Mouse (Mus musculus) hindbrain, embryonic 11.5 days (tissue): ENCODE results near the gene Bhlhe23. TPM values are rescaled to one million over a fixed set of nuclear protein-coding genes. Genes with fewer than 3 reads are reported as not detected.

Experiments
- ATAC-seq: fragments of 200-750 bp; cut with Nextera tagmentation; 2 replicates; pipeline ENCODE4 v1.8.0; 2017; ENCODE audit warnings: mild to moderate bottlenecking, moderate TSS enrichment, moderate library complexity; ENCODE audit not compliant: low FRiP score
- DNase-seq: peaks from one replicate; pipeline ENCODE4 v3.0.0-alpha.2; 2015; ENCODE audit warnings: low spot score
- H3K27ac ChIP-seq: fragments of 300-500 bp; sonication (generic); 2 replicates; pipeline ENCODE4 v1.5.1; 2014; ENCODE audit warnings: mild to moderate bottlenecking, low read depth, low read length
- H3K27me3 ChIP-seq: fragments of 300-500 bp; sonication (generic); 2 replicates; pipeline ENCODE4 v1.6.1; 2014; ENCODE audit warnings: mild to moderate bottlenecking, low read length, moderate library complexity, mixed read lengths; ENCODE audit not compliant: control insufficient read depth, insufficient read depth
- H3K36me3 ChIP-seq: fragments of 300-500 bp; sonication (generic); 2 replicates; pipeline ENCODE4 v1.6.1; 2014; ENCODE audit warnings: mild to moderate bottlenecking, low read length, moderate library complexity, mixed read lengths; ENCODE audit not compliant: control insufficient read depth, insufficient read depth
- H3K4me1 ChIP-seq: fragments of 300-500 bp; sonication (generic); replicated peaks from 2 replicates; pipeline ENCODE4 v1.6.1; 2014; ENCODE audit warnings: low read length, mixed read lengths; ENCODE audit not compliant: control insufficient read depth, insufficient read depth
- H3K4me2 ChIP-seq: fragments of 300-500 bp; sonication (generic); replicated peaks from 2 replicates; pipeline ENCODE4 v1.6.1; 2014; ENCODE audit warnings: mild to moderate bottlenecking, low read depth, low read length
- H3K4me3 ChIP-seq: fragments of 300-500 bp; sonication (generic); 2 replicates; pipeline ENCODE4 v1.5.1; 2014; ENCODE audit warnings: low read depth, low read length
- H3K9ac ChIP-seq: fragments of 300-500 bp; sonication (generic); 2 replicates; pipeline ENCODE4 v1.6.1; 2014; ENCODE audit warnings: low read depth, low read length
- H3K9me3 ChIP-seq: fragments of 300-500 bp; sonication (generic); 2 replicates; pipeline ENCODE4 v1.6.1; 2016; ENCODE audit warnings: low read length; ENCODE audit not compliant: control insufficient read depth
- WGBS: fragments of 180-500 bp; shearing (Covaris S2); extraction: QIAGEN DNeasy Blood & Tissue Kit; methylation state at CpG from one replicate; pipeline ENCODE4 v1.1.7; 2014; 5-methylcytosine and 5-hydroxymethylcytosine counted together
- polyA plus RNA-seq: library from polyadenylated mRNA; unstranded; fragments of >200 nt; fragmentation: Nextera tagmentation; extraction: Ambion mirVana; gene quantifications from 2 replicates; pipeline ENCODE4 v1.2.1, GENCODE M21; 2014

Bhlhe23 gene
- polyA plus RNA-seq, 1 experiment from 2014 or later = 3.0 TPM

DNA sequence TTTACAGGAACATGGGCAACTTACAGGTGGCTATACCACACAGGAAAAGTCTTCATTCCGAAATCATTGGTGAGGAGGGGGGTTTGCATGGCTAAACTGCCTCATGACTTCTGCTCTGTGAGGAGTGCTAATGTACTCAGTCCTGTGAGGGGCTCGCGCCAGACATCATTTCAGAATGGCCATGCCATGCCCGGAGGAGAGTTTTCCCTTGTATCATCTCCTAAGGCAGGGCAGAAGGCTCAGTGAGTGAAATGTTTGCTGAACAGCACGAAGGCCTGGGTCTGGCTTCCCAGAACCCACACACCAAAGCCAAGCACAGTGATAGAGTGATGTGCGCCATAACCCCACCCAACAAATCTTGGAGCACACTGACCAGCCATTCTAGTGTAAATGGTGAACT is 33.9 kb downstream of the Bhlhe23 start:
- Histone ChIP-seq H3K9ac (no peak overlapping the region), H3K4me2 (no peak overlapping the region), H3K9me3 (no peaks in the 10 kb centered on the region), H3K36me3 (no peaks in the 10 kb centered on the region), H3K27ac (no peak overlapping the region), H3K4me1 (no peaks in the 10 kb centered on the region), H3K4me3 (no peak overlapping the region), H3K27me3 (no peaks in the 10 kb centered on the region)
- DNase-seq = no peak
- WGBS = 89% methylated on average over 6 of the region's 6 CpGs
- ATAC-seq = no peak

GRCm38 (mm10) chr2:180741421-180741820 is 35.3 kb downstream of the Bhlhe23 start:
- DNase-seq = no peak
- Histone ChIP-seq H3K4me2 (no peak overlapping the region), H3K9ac (no peak overlapping the region), H3K9me3 (no peaks in the 10 kb centered on the region), H3K4me3 (no peak overlapping the region), H3K4me1 (no peaks in the 10 kb centered on the region), H3K27me3 (no peaks in the 10 kb centered on the region), H3K36me3 (no peaks in the 10 kb centered on the region), H3K27ac (no peak overlapping the region)
- ATAC-seq = no peak
- WGBS = 76% methylated on average over 7 of the region's 7 CpGs

DNA sequence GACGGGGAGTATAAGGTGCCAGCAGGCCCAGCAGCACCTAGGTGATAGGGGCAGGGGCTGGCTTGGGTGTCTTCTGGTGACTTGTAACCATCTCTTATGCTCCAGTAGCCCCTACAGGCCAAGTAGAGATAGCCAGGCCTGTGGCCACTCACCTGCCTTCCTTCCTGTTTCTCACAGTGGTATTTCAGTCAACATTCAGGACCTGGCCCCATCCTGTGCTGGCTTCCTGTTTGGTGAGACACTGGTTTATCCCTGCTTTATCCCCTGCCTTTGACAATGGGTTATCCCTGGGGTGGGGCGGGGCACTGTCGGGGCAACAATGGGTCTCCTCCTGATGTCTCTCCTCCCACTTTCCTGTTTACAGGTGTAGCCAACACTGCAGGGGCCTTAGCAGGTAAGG is 36.4 kb downstream of the Bhlhe23 start:
- H3K27ac ChIP-seq = no peak overlapping the region
- H3K36me3 ChIP-seq = no peaks in the 10 kb centered on the region
- DNase-seq (no peak), ATAC-seq (no peak)
- H3K4me1 ChIP-seq = no peaks in the 10 kb centered on the region
- no peak overlapping the region for H3K4me2 ChIP-seq
- H3K4me3 ChIP-seq = no peak overlapping the region
- no peaks in the 10 kb centered on the region for H3K27me3 ChIP-seq
- no peak overlapping the region for H3K9ac ChIP-seq
- 28% methylated on average over 3 of the region's 3 CpGs for WGBS
- no peaks in the 10 kb centered on the region for H3K9me3 ChIP-seq

DNA sequence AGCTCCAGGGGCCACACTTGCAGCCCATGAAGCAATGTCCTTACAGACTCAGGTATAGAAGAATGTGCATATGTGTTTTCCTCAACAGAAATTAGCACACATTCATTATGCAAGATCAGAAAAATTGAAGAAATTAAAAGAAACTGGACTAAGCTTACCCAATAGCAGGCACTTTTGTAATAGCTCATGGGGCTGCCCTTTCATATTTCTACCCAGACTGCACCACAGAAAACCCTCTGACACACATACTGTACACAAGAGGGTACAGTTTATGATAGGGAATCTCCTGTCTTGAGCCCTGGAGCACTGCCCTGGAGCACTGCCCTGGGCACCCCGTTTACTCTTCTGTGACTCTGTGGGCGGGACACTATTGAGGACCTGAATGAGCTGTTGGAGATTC is 38.7 kb downstream of the Bhlhe23 start:
- no peak overlapping the region for H3K4me2 ChIP-seq
- H3K9me3 ChIP-seq = no peaks in the 10 kb centered on the region
- no peaks in the 10 kb centered on the region for H3K27me3 ChIP-seq
- WGBS = 84% methylated on average over 2 of the region's 2 CpGs
- no peak overlapping the region for H3K4me3 ChIP-seq
- no peak overlapping the region for H3K9ac ChIP-seq
- ATAC-seq = no peak
- H3K4me1 ChIP-seq = no peaks in the 10 kb centered on the region
- DNase-seq = no peak
- no peaks in the 10 kb centered on the region for H3K36me3 ChIP-seq
- no peak overlapping the region for H3K27ac ChIP-seq

GRCm38 (mm10) chr2:180735232-180735631 is 41.5 kb downstream of the Bhlhe23 start:
- Histone ChIP-seq H3K4me3 (no peak overlapping the region), H3K36me3 (no peaks in the 10 kb centered on the region), H3K27me3 (no peaks in the 10 kb centered on the region), H3K4me2 (no peak overlapping the region), H3K9me3 (no peaks in the 10 kb centered on the region), H3K9ac (no peak overlapping the region), H3K27ac (no peak overlapping the region), H3K4me1 (no peaks in the 10 kb centered on the region)
- DNase-seq (no peak), ATAC-seq (no peak)
- 81% methylated on average over 7 of the region's 7 CpGs for WGBS

- no peak overlapping the region for H3K4me2 ChIP-seq
- ATAC-seq = no peak
- WGBS = 63% methylated on average over 6 of the region's 6 CpGs
- no peak overlapping the region for H3K4me3 ChIP-seq
- DNase-seq = no peak
- no peaks in the 10 kb centered on the region for H3K27me3 ChIP-seq
- no peak overlapping the region for H3K27ac ChIP-seq
- no peak overlapping the region for H3K9ac ChIP-seq
- no peaks in the 10 kb centered on the region for H3K4me1 ChIP-seq
- H3K9me3 ChIP-seq = no peaks in the 10 kb centered on the region
- H3K36me3 ChIP-seq = no peaks in the 10 kb centered on the region
Observed at GRCm38 (mm10) chr2:180731984-180732383, 44.7 kb downstream of the Bhlhe23 start.

- H3K36me3 ChIP-seq = no peaks in the 10 kb centered on the region
- no peaks in the 10 kb centered on the region for H3K4me1 ChIP-seq
- no peaks in the 10 kb centered on the region for H3K27me3 ChIP-seq
- no peak overlapping the region for H3K27ac ChIP-seq
- H3K9me3 ChIP-seq = no peaks in the 10 kb centered on the region
- H3K9ac ChIP-seq = no peak overlapping the region
- 74% methylated on average over 3 of the region's 3 CpGs for WGBS
- no peak overlapping the region for H3K4me3 ChIP-seq
- no peak for ATAC-seq
- DNase-seq = no peak
- H3K4me2 ChIP-seq = no peak overlapping the region
Observed at GRCm38 (mm10) chr2:180731036-180731435, 45.7 kb downstream of the Bhlhe23 start.

DNA sequence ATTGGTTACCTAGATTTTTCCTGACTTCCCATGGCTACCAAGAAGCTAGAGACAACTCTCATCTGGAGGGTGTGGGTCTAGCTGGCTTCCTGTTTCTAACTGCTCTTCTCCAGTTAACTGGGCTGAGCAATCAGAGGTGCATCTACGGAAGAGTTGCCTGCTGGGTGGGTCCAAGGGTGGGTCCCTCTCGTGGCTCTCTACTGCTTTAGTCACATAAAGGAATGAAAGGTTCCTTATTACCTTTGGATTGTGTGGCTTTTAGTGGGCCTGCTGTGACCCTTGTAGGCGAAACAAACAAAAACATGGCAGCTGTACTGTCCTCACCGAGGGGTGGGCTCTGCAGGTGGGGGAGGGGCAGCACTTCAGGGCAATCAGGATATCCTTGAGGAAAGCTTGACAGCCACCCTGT is 49.1 kb downstream of the Bhlhe23 start:
- Histone ChIP-seq H3K27ac (no peak overlapping the region), H3K9me3 (no peaks in the 10 kb centered on the region), H3K36me3 (no peaks in the 10 kb centered on the region), H3K4me3 (no peak overlapping the region), H3K9ac (no peak overlapping the region), H3K4me1 (no peaks in the 10 kb centered on the region), H3K4me2 (no peak overlapping the region), H3K27me3 (no peaks in the 10 kb centered on the region)
- 56% methylated on average over 4 of the region's 4 CpGs for WGBS
- DNase-seq = no peak
- no peak for ATAC-seq

- H3K27me3 ChIP-seq = no peaks in the 10 kb centered on the region
- no peak overlapping the region for H3K4me3 ChIP-seq
- WGBS = 68% methylated on average over 6 of the region's 6 CpGs
- no peak overlapping the region for H3K27ac ChIP-seq
- H3K4me2 ChIP-seq = no peak overlapping the region
- no peaks in the 10 kb centered on the region for H3K9me3 ChIP-seq
- DNase-seq (no peak), ATAC-seq (no peak)
- H3K36me3 ChIP-seq = 0 out of 2 replicates have a peak, but pooled peaks cover under 1% of the 10 kb centered on the region
- no peak overlapping the region for H3K9ac ChIP-seq
- H3K4me1 ChIP-seq = no peaks in the 10 kb centered on the region
Observed at GRCm38 (mm10) chr2:180726658-180727442, 49.9 kb downstream of the Bhlhe23 start.
